Mouse (Mus musculus) heart, embryonic 12.5 days (tissue): ENCODE measurements around the gene Fez1. TPM values are rescaled to one million over a fixed set of nuclear protein-coding genes. Genes with fewer than 3 reads are reported as not detected.

ENCODE experiments used
- ATAC-seq: fragments of 200-750 bp; cut with Nextera tagmentation; 2 replicates; pipeline ENCODE4 v1.8.0; 2017; ENCODE audit warnings: moderate TSS enrichment, moderate library complexity; ENCODE audit not compliant: insufficient number of reproducible peaks, low FRiP score
- H3K27ac ChIP-seq: fragments of 300-500 bp; sonication (generic); 2 replicates; pipeline ENCODE4 v1.5.1; 2016; ENCODE audit warnings: mild to moderate bottlenecking, moderate library complexity; ENCODE audit not compliant: poor library complexity, severe bottlenecking
- H3K27me3 ChIP-seq: fragments of 300-500 bp; sonication (generic); replicated peaks from 2 replicates; pipeline ENCODE4 v1.6.1; 2016; ENCODE audit warnings: mild to moderate bottlenecking, moderate library complexity
- H3K36me3 ChIP-seq: fragments of 300-500 bp; sonication (generic); 2 replicates; pipeline ENCODE4 v1.6.1; 2016; ENCODE audit warnings: mild to moderate bottlenecking, moderate library complexity
- H3K4me1 ChIP-seq: fragments of 300-500 bp; sonication (generic); replicated peaks from 2 replicates; pipeline ENCODE4 v1.6.1; 2016; ENCODE audit warnings: mild to moderate bottlenecking
- H3K4me2 ChIP-seq: fragments of 300-500 bp; sonication (generic); 2 replicates; pipeline ENCODE4 v1.6.1; 2016; ENCODE audit warnings: mild to moderate bottlenecking, moderate library complexity
- H3K4me3 ChIP-seq: fragments of 300-500 bp; sonication (generic); 2 replicates; pipeline ENCODE4 v1.5.1; 2016; ENCODE audit warnings: mild to moderate bottlenecking
- H3K9ac ChIP-seq: fragments of 300-500 bp; sonication (generic); 2 replicates; pipeline ENCODE4 v1.6.1; 2016; ENCODE audit warnings: mild to moderate bottlenecking, moderate library complexity
- H3K9me3 ChIP-seq: fragments of 300-500 bp; sonication (generic); replicated peaks from 2 replicates; pipeline ENCODE4 v1.6.1; 2016; ENCODE audit warnings: mild to moderate bottlenecking, moderate library complexity
- WGBS: fragments of 180-500 bp; shearing (Covaris S2); methylation state at CpG from one replicate; pipeline ENCODE4 v1.1.7; 2016; 5-methylcytosine and 5-hydroxymethylcytosine counted together
- polyA plus RNA-seq: library from polyadenylated mRNA; unstranded; fragments of >200 nt; fragmentation: Nextera tagmentation; extraction: Ambion mirVana; gene quantifications from 2 replicates; pipeline ENCODE4 v1.2.1, GENCODE M21; 2016

Gene Fez1
- polyA plus RNA-seq: 1.5 and 2.0 TPM in 2 replicates

DNA sequence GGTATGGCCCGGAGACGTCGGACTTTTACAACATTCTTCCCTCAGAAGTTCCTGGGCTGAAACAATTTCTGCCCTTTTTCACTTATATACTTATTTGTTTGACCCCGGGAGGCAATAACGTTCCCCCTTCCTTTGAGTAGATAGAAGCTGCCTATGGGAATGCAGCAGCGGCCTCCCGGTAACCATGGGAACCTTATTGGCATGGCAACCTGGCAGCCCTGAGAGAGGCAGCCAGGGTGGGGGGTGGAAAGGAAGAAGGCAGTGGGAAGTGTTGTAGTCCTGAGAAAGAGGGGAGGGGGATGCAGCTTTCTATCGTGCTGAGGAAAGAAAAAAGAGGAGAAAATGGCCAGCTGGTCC lies at the start of gene Fez1:
Gene Fez1, plus strand, starts transcription at position 221 of the 357 bp plus-strand sequence.
- ATAC-seq: no peak
- Histone ChIP-seq H3K27ac (no peak within 1 kb of the TSS), H3K4me2 (peak within 1 kb of the TSS; percentile 24; the same call in 1 of the 2 replicates)

GRCm38 (mm10) chr9:36783921-36784320 lies 37.7 kb upstream of the Fez1 start:
- no peak overlapping the region for H3K4me2 ChIP-seq
- WGBS: 89% methylated on average over 2 of the region's 2 CpGs
- H3K27ac ChIP-seq: no peak overlapping the region
- no peaks in the 10 kb centered on the region for H3K27me3 ChIP-seq
- no peak overlapping the region for H3K9ac ChIP-seq
- no peaks in the 10 kb centered on the region for H3K4me1 ChIP-seq
- H3K9me3 ChIP-seq: no peaks in the 10 kb centered on the region
- peaks cover 86% of the 10 kb centered on the region for H3K36me3 ChIP-seq
- ATAC-seq: no peak
- no peak overlapping the region for H3K4me3 ChIP-seq

More for the DNA sequence above, at the start of gene Fez1:
- no peak within 1 kb of the TSS for H3K4me3 ChIP-seq
- 7% methylated on average over 8 of the region's 8 CpGs for WGBS
- peaks cover 4% of the 10 kb centered on the region; the same call in 1 of the 2 replicates for H3K4me1 ChIP-seq
- no peaks in the 10 kb centered on the region for H3K9me3 ChIP-seq
- no peak within 1 kb of the TSS for H3K9ac ChIP-seq
- H3K27me3 ChIP-seq: no peaks in the 10 kb centered on the region
- no peaks in the 10 kb centered on the region for H3K36me3 ChIP-seq

DNA sequence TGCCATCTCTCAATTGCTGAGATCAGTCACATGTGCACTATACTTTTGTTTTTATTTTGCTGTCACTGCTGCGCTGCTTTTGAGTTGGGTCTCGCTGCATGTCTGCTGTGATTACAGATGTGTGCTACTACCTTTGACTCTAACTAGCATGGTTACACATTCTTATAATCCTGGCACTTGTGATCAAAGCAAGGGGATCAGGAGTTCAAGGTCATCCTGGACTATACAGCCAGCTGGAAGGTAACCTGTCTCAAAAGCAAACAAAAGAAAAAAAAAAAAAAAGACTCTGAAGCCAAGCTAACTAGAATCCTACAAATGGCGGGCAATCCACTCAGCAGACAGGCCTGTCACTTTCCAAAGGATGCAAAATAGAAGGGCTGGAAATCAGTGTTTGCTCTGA lies 29.5 kb upstream of the Fez1 start:
- Histone ChIP-seq H3K9ac (no peak overlapping the region), H3K4me2 (no peak overlapping the region), H3K4me1 (peaks cover 12% of the 10 kb centered on the region), H3K4me3 (no peak overlapping the region), H3K36me3 (peaks cover 51% of the 10 kb centered on the region), H3K27ac (no peak overlapping the region), H3K27me3 (no peaks in the 10 kb centered on the region), H3K9me3 (no peaks in the 10 kb centered on the region)
- ATAC-seq: no peak
- 92% methylated on average over 3 of the region's 3 CpGs for WGBS

DNA sequence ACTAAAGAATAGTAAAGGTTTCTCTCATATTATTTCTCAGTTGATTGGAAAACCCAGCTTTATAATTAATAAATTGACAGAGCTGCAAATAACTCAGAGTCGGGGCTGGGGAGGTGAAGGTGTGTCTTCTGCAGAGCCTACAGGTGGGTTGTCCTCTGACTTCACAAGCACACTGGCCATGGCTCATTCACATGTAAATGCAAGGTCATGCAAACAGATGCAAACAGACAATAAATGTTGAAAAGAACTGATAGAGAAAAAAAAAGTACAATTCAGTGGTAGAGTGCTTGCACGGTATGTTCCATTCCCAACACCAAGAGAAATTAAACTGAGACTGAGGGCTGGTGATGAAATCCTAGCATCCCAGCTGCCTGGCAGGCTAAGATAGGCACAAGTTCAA lies 27.2 kb upstream of the Fez1 start:
- Histone ChIP-seq H3K4me2 (no peak overlapping the region), H3K4me3 (no peak overlapping the region), H3K9me3 (no peaks in the 10 kb centered on the region), H3K4me1 (peaks cover 12% of the 10 kb centered on the region), H3K27ac (no peak overlapping the region), H3K36me3 (peaks cover 31% of the 10 kb centered on the region), H3K27me3 (no peaks in the 10 kb centered on the region), H3K9ac (no peak overlapping the region)
- ATAC-seq: no peak
- WGBS: 77% methylated on average over 2 of the region's 2 CpGs

DNA sequence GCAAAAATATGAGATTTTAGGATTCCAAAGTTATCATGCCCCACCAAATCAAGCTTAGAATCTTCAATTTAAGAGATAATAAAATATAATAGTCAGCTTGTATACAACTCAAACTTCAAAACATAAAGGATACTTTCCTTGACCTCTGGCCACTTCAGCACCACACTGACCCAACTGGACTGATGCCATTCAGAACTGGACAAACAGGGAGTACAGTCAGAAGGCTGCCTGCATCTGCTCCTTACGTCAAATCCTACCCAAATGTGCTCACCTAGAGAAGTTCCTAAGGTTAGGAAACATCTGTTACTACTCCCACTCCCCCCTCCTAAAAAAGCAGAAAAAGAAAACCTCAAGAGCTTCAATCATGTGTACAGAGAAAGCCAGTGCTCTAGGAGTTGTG lies 26.1 kb upstream of the Fez1 start:
- Histone ChIP-seq H3K27ac (no peak overlapping the region), H3K4me3 (no peak overlapping the region), H3K4me2 (no peak overlapping the region), H3K27me3 (no peaks in the 10 kb centered on the region), H3K4me1 (peaks cover 12% of the 10 kb centered on the region), H3K36me3 (peaks cover 20% of the 10 kb centered on the region), H3K9me3 (no peaks in the 10 kb centered on the region), H3K9ac (no peak overlapping the region)
- ATAC-seq: no peak
- WGBS: 85% methylated on average over 1 of the region's 1 CpGs

GRCm38 (mm10) chr9:36796224-36796623 lies 25.4 kb upstream of the Fez1 start:
- ATAC-seq: no peak

GRCm38 (mm10) chr9:36796781-36797555 lies 24.7 kb upstream of the Fez1 start, which contains the start of gene Ei24:
Ei24 (minus strand) TSS chr9:36797393.
- WGBS: under 1% methylated on average over 66 of the region's 66 CpGs
- H3K27me3 ChIP-seq: no peaks in the 10 kb centered on the region
- H3K36me3 ChIP-seq: 0 out of 2 replicates have a peak, but pooled peaks cover 8% of the 10 kb centered on the region
- ATAC-seq: peak; percentile 99
- H3K4me2 ChIP-seq: peak within 1 kb of the TSS; percentile 89
- H3K4me1 ChIP-seq: peaks cover 12% of the 10 kb centered on the region
- H3K4me3 ChIP-seq: peak within 1 kb of the TSS; percentile 98
- 0 out of 2 replicates have a peak within 1 kb of the TSS, but pooled peaks have one; percentile 25 for H3K27ac ChIP-seq
- H3K9me3 ChIP-seq: no peaks in the 10 kb centered on the region
- peak within 1 kb of the TSS; percentile 99 for H3K9ac ChIP-seq

More at GRCm38 (mm10) chr9:36796224-36796623, 25.4 kb upstream of the Fez1 start:
- no peaks in the 10 kb centered on the region for H3K27me3 ChIP-seq
- no peak overlapping the region for H3K27ac ChIP-seq
- peaks cover 14% of the 10 kb centered on the region for H3K36me3 ChIP-seq
- no peaks in the 10 kb centered on the region for H3K9me3 ChIP-seq
- peak overlapping the region; percentile 98 for H3K4me3 ChIP-seq
- H3K9ac ChIP-seq: peak overlapping the region; percentile 99
- peak overlapping the region; percentile 89 for H3K4me2 ChIP-seq
- H3K4me1 ChIP-seq: peaks cover 12% of the 10 kb centered on the region
- WGBS: 23% methylated on average over 5 of the region's 5 CpGs

DNA sequence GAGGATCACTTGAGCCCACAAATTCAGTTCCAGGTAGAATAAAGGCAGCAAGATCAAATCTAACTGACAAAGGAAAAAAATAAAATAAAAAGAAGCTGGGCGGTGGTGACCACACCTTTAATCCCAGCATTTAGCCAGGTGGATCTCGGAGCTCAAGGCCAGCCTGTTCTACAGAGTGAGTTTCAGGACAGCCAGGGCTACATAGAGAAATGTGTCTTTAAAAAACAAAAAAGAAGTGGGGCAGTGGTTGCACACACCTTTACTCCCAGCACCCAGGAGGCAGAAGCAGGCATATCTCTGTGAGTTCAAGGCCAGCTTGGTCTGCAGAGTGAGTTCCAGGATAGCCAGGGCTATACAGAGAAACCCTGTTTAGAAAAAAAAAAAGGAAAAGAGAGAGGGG lies 19.7 kb upstream of the Fez1 start:
- H3K27me3 ChIP-seq: no peaks in the 10 kb centered on the region
- no peak for ATAC-seq
- no peaks in the 10 kb centered on the region for H3K36me3 ChIP-seq
- H3K4me3 ChIP-seq: no peak overlapping the region
- H3K9me3 ChIP-seq: no peaks in the 10 kb centered on the region
- WGBS: 77% methylated on average over 2 of the region's 2 CpGs
- no peak overlapping the region for H3K9ac ChIP-seq
- no peak overlapping the region for H3K27ac ChIP-seq
- H3K4me1 ChIP-seq: no peaks in the 10 kb centered on the region
- H3K4me2 ChIP-seq: no peak overlapping the region

- ATAC-seq: no peak
Measured at GRCm38 (mm10) chr9:36802951-36803350, 18.7 kb upstream of the Fez1 start.

GRCm38 (mm10) chr9:36803386-36803785 lies 18.3 kb upstream of the Fez1 start:
- H3K27ac ChIP-seq: no peak overlapping the region
- H3K9ac ChIP-seq: no peak overlapping the region
- H3K36me3 ChIP-seq: no peaks in the 10 kb centered on the region
- H3K9me3 ChIP-seq: no peaks in the 10 kb centered on the region
- WGBS: 78% methylated on average over 6 of the region's 6 CpGs
- H3K4me2 ChIP-seq: no peak overlapping the region
- no peaks in the 10 kb centered on the region for H3K27me3 ChIP-seq
- no peak overlapping the region for H3K4me3 ChIP-seq
- H3K4me1 ChIP-seq: no peaks in the 10 kb centered on the region
- ATAC-seq: no peak

More at GRCm38 (mm10) chr9:36802951-36803350, 18.7 kb upstream of the Fez1 start:
- Histone ChIP-seq H3K4me3 (no peak overlapping the region), H3K27ac (no peak overlapping the region), H3K36me3 (no peaks in the 10 kb centered on the region), H3K4me2 (no peak overlapping the region), H3K9ac (no peak overlapping the region), H3K4me1 (no peaks in the 10 kb centered on the region), H3K27me3 (no peaks in the 10 kb centered on the region), H3K9me3 (no peaks in the 10 kb centered on the region)
- WGBS: 82% methylated on average over 3 of the region's 3 CpGs

GRCm38 (mm10) chr9:36803926-36804325 lies 17.7 kb upstream of the Fez1 start:
- no peak overlapping the region for H3K4me3 ChIP-seq
- H3K4me2 ChIP-seq: no peak overlapping the region
- no peaks in the 10 kb centered on the region for H3K36me3 ChIP-seq
- no peak for ATAC-seq
- H3K9ac ChIP-seq: no peak overlapping the region
- no peaks in the 10 kb centered on the region for H3K4me1 ChIP-seq
- 79% methylated on average over 3 of the region's 3 CpGs for WGBS
- no peaks in the 10 kb centered on the region for H3K9me3 ChIP-seq
- H3K27ac ChIP-seq: no peak overlapping the region
- H3K27me3 ChIP-seq: no peaks in the 10 kb centered on the region
